Mouse (Mus musculus) gastrocnemius, adult 2 months (tissue): ENCODE measurements at regions not wholly inside any gene's neighbourhood (a gene's known extent, or its start where the extent isn't known, plus 50 kb on each side); places are given as distances from the start of the nearest gene placed in this dataset.

Experiments used
- DNase-seq: peaks from one replicate; pipeline ENCODE4 v3.0.0; 2022
- H3K27ac ChIP-seq: fragments of 200-600 bp; 2 replicates; pipeline ENCODE4 v1.8.1; 2022; ENCODE audit warnings: mild to moderate bottlenecking
- H3K4me3 ChIP-seq: fragments of 200-600 bp; 2 replicates; pipeline ENCODE4 v1.8.1; 2022; ENCODE audit warnings: mild to moderate bottlenecking, moderate library complexity
- CTCF ChIP-seq: fragments of 200-600 bp; IDR thresholded peaks from 2 replicates; pipeline ENCODE4 v1.8.1; 2022; ENCODE audit warnings: antibody characterized with exemption, mild to moderate bottlenecking, moderate library complexity
- intact Hi-C: fragments of 180-260 bp; cut with DNase I; formaldehyde crosslinking; loops from one replicate; pipeline ENCODE4 v1.15.1; 2025

GRCm38 (mm10) chr17:45279075-45279810, 154.3 kb downstream of the Cdc5l start:
- Histone ChIP-seq H3K4me3 (no peak overlapping the region), H3K27ac (no peak overlapping the region)
- DNase-seq: no peak
- no peak for TF ChIP-seq CTCF
- intact Hi-C loops: no loop called here

- Histone ChIP-seq H3K4me3 (no peak overlapping the region), H3K27ac (no peak overlapping the region)
- intact Hi-C loops: no loop called here
- no peak for DNase-seq
- TF ChIP-seq CTCF: no peak
Observed at GRCm38 (mm10) chr17:45277516-45277915, 156.0 kb downstream of the Cdc5l start.

- no peak for DNase-seq
- intact Hi-C loops: no loop called here
- H3K27ac ChIP-seq: no peak overlapping the region
- H3K4me3 ChIP-seq: no peak overlapping the region
- no peak for TF ChIP-seq CTCF
Observed at GRCm38 (mm10) chr17:45276686-45277405, 156.7 kb downstream of the Cdc5l start.

- intact Hi-C loops: no loop called here
- Histone ChIP-seq H3K4me3 (no peak overlapping the region), H3K27ac (no peak overlapping the region)
- peak; percentile 10; the same call in 1 of the 2 replicates for TF ChIP-seq CTCF
- no peak for DNase-seq
Observed at GRCm38 (mm10) chr17:45274894-45275293, 158.6 kb downstream of the Cdc5l start.

GRCm38 (mm10) chr17:45266776-45267175, 166.8 kb downstream of the Cdc5l start:
- Histone ChIP-seq H3K27ac (no peak overlapping the region), H3K4me3 (no peak overlapping the region)
- intact Hi-C loops: no loop called here
- DNase-seq: no peak
- no peak for TF ChIP-seq CTCF

GRCm38 (mm10) chr17:45265587-45265986, 167.9 kb downstream of the Cdc5l start:
- no peak for DNase-seq
- H3K4me3 ChIP-seq: no peak overlapping the region
- no peak overlapping the region for H3K27ac ChIP-seq
- TF ChIP-seq CTCF: no peak
- intact Hi-C loops: no loop called here

GRCm38 (mm10) chr17:45264434-45264833, 169.1 kb downstream of the Cdc5l start:
- intact Hi-C loops: no loop called here
- DNase-seq: no peak
- no peak for TF ChIP-seq CTCF
- H3K4me3 ChIP-seq: no peak overlapping the region
- no peak overlapping the region for H3K27ac ChIP-seq

- no peak for TF ChIP-seq CTCF
- Histone ChIP-seq H3K27ac (no peak overlapping the region), H3K4me3 (no peak overlapping the region)
- intact Hi-C loops: no loop called here
- DNase-seq: no peak
Observed at GRCm38 (mm10) chr17:45260421-45260820, 173.1 kb downstream of the Cdc5l start.

- Histone ChIP-seq H3K4me3 (no peak overlapping the region), H3K27ac (no peak overlapping the region)
- no peak for TF ChIP-seq CTCF
- intact Hi-C loops: loop anchor here (10.0 kb wide), 1 partner anchor 1103 kb away; no protein-coding TSS in a partner anchor
- no peak for DNase-seq
Observed at GRCm38 (mm10) chr17:45258007-45258406, 175.5 kb downstream of the Cdc5l start.

- Histone ChIP-seq H3K4me3 (no peak overlapping the region), H3K27ac (no peak overlapping the region)
- TF ChIP-seq CTCF: no peak
- no peak for DNase-seq
- intact Hi-C loops: loop anchor here (5.0 to 10.0 kb wide), 2 partner anchors 120 to 1098 kb away; no protein-coding TSS in a partner anchor
Observed at GRCm38 (mm10) chr17:45252593-45253230, 180.8 kb downstream of the Cdc5l start.

GRCm38 (mm10) chr17:45251034-45251730, 182.4 kb downstream of the Cdc5l start:
- H3K27ac ChIP-seq: no peak overlapping the region
- peak overlapping the region; percentile 43; the same call in 1 of the 2 replicates for H3K4me3 ChIP-seq
- intact Hi-C loops: loop anchor here (1.0 to 10.0 kb wide), 4 partner anchors 121 to 1096 kb away; no protein-coding TSS in a partner anchor
- DNase-seq: peak; percentile 80
- peak; percentile 82 for TF ChIP-seq CTCF

- no peak for TF ChIP-seq CTCF
- DNase-seq: no peak
- Histone ChIP-seq H3K27ac (no peak overlapping the region), H3K4me3 (no peak overlapping the region)
- intact Hi-C loops: loop anchor here (2.0 to 10.0 kb wide), 3 partner anchors 122 to 1096 kb away; no protein-coding TSS in a partner anchor
Observed at GRCm38 (mm10) chr17:45250450-45250849, 183.1 kb downstream of the Cdc5l start.
